Mouse (Mus musculus) hindbrain, embryonic 11.5 days (tissue): Measurements from ENCODE around the gene Neurog3. TPM values are rescaled to one million over a fixed set of nuclear protein-coding genes. Genes with fewer than 3 reads are reported as not detected.

ENCODE experiments used
- ATAC-seq: fragments of 200-750 bp; cut with Nextera tagmentation; 2 replicates; pipeline ENCODE4 v1.8.0; 2017; ENCODE audit warnings: mild to moderate bottlenecking, moderate TSS enrichment, moderate library complexity; ENCODE audit not compliant: low FRiP score
- DNase-seq: peaks from one replicate; pipeline ENCODE4 v3.0.0-alpha.2; 2015; ENCODE audit warnings: low spot score
- H3K27ac ChIP-seq: fragments of 300-500 bp; sonication (generic); 2 replicates; pipeline ENCODE4 v1.5.1; 2014; ENCODE audit warnings: mild to moderate bottlenecking, low read depth, low read length
- H3K27me3 ChIP-seq: fragments of 300-500 bp; sonication (generic); 2 replicates; pipeline ENCODE4 v1.6.1; 2014; ENCODE audit warnings: mild to moderate bottlenecking, low read length, moderate library complexity, mixed read lengths; ENCODE audit not compliant: control insufficient read depth, insufficient read depth
- H3K36me3 ChIP-seq: fragments of 300-500 bp; sonication (generic); 2 replicates; pipeline ENCODE4 v1.6.1; 2014; ENCODE audit warnings: mild to moderate bottlenecking, low read length, moderate library complexity, mixed read lengths; ENCODE audit not compliant: control insufficient read depth, insufficient read depth
- H3K4me1 ChIP-seq: fragments of 300-500 bp; sonication (generic); replicated peaks from 2 replicates; pipeline ENCODE4 v1.6.1; 2014; ENCODE audit warnings: low read length, mixed read lengths; ENCODE audit not compliant: control insufficient read depth, insufficient read depth
- H3K4me2 ChIP-seq: fragments of 300-500 bp; sonication (generic); replicated peaks from 2 replicates; pipeline ENCODE4 v1.6.1; 2014; ENCODE audit warnings: mild to moderate bottlenecking, low read depth, low read length
- H3K4me3 ChIP-seq: fragments of 300-500 bp; sonication (generic); 2 replicates; pipeline ENCODE4 v1.5.1; 2014; ENCODE audit warnings: low read depth, low read length
- H3K9ac ChIP-seq: fragments of 300-500 bp; sonication (generic); 2 replicates; pipeline ENCODE4 v1.6.1; 2014; ENCODE audit warnings: low read depth, low read length
- H3K9me3 ChIP-seq: fragments of 300-500 bp; sonication (generic); 2 replicates; pipeline ENCODE4 v1.6.1; 2016; ENCODE audit warnings: low read length; ENCODE audit not compliant: control insufficient read depth
- WGBS: fragments of 180-500 bp; shearing (Covaris S2); extraction: QIAGEN DNeasy Blood & Tissue Kit; methylation state at CpG from one replicate; pipeline ENCODE4 v1.1.7; 2014; 5-methylcytosine and 5-hydroxymethylcytosine counted together
- polyA plus RNA-seq: library from polyadenylated mRNA; unstranded; fragments of >200 nt; fragmentation: Nextera tagmentation; extraction: Ambion mirVana; gene quantifications from 2 replicates; pipeline ENCODE4 v1.2.1, GENCODE M21; 2014

The Neurog3 gene
- polyA plus RNA-seq, 1 experiment from 2014 or later = 2.1 TPM

DNA sequence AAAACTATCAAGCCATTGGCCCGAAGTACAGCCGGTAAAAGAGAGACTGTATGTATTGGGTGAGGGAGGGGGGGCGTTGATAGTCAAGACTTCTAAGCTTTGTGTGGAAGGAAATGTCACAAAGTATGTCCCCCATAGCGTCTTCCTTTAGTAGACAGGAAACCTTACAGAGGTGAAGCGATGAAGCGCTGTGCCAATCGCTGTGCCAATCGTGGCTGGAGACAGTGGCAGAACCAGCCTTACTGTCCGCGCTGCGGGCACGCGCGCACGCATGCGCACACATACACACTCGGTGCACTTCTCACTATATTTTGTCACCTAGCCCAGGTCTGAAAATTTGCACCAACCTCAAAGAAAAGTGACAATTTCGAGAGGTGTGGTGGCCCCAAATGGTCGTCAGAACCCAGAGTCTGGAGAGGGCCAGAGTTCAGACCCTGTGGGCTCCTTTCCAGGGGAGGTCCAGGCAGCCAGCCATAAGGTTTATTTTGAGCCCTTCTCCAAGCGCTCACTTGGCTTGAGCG lies 5.1 kb upstream of the Neurog3 start:
- H3K4me1 ChIP-seq = no peaks in the 10 kb centered on the region; the same call in 1 of the 2 replicates
- no peak overlapping the region for H3K9ac ChIP-seq
- no peak for DNase-seq
- H3K9me3 ChIP-seq = no peaks in the 10 kb centered on the region
- H3K27me3 ChIP-seq = peaks cover 58% of the 10 kb centered on the region
- no peaks in the 10 kb centered on the region for H3K36me3 ChIP-seq
- no peak for ATAC-seq
- H3K27ac ChIP-seq = no peak overlapping the region
- 37% methylated on average over 21 of the region's 21 CpGs for WGBS
- no peak overlapping the region for H3K4me3 ChIP-seq
- no peak overlapping the region for H3K4me2 ChIP-seq

DNA sequence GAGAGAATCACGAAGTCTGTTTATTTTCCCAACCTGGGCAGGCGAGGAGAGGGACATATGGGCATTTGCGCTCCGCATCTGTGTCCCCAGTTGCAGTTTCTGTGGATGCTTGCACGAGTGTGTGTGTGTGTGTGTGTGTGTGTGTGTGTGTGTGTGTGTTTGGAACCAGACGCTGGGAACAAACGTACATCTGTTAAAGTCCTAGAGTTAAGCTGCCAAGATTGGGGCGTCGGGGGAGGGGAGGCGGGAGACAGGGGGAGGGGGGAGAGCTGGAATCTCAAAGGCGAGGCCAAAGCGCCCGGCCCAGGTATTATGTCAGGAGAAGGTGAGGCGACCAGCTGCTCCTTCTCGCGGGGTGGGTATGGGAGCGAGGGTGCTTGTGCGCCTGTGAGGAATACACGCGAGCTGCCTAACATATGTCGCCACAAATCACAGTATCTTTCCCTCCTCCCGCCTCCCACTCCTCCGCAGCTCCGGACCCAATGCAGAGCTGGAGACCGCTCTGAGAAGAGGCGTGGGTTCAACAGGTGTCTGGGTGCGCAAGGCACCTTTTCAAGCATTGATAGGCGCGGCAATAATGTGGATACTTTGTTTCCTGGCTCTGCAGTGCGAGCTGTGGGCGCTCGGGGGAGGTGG lies 4.5 kb upstream of the Neurog3 start:
- DNase-seq = no peak
- peaks cover 65% of the 10 kb centered on the region for H3K27me3 ChIP-seq
- H3K4me3 ChIP-seq = no peak overlapping the region
- ATAC-seq = no peak
- H3K4me2 ChIP-seq = no peak overlapping the region
- no peak overlapping the region for H3K27ac ChIP-seq
- no peak overlapping the region for H3K9ac ChIP-seq
- H3K36me3 ChIP-seq = no peaks in the 10 kb centered on the region
- under 1% methylated on average over 28 of the region's 32 CpGs for WGBS
- no peaks in the 10 kb centered on the region for H3K9me3 ChIP-seq
- H3K4me1 ChIP-seq = peaks cover 2% of the 10 kb centered on the region

DNA sequence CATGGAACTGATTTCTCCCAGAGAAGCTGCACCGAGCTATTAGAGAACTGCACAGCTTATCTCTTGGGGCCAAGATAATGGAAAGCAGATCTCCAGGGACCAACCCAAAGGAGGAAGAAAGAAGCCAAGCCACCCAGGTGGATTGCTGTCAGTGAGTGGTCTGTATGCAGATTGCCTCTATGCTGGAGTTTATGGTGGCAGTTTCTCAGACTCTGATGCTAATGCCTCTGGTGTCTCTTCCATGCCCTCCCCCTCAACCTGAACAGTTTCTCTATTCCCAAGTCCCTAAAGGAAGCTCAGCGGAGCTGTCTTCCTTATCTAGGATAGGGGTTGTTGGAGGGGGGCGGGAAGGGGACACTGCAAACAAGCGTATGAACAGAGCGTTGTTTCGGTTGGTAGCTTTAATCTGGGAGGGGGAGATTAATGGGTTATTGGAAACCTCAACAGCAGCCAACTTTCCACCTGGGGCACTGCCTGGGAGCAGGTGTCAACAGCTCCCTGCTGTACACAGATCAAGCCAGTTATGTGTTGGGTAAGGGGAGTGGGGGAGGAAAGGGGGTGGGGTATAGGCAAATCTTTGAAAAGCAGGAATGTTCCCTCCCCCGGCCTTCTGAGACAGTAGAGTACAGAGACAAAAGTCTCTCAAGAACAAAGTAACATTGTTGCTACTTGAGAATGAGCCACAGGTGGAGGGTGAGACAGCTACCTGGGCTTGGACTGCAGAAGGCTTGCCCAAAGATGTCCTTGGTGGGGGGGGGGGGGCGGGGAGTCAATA lies 3.0 kb downstream of the Neurog3 start:
- H3K27ac ChIP-seq = no peak overlapping the region
- H3K4me1 ChIP-seq = peaks cover 3% of the 10 kb centered on the region
- H3K4me3 ChIP-seq = no peak overlapping the region
- ATAC-seq (no peak), DNase-seq (no peak)
- H3K9ac ChIP-seq = no peak overlapping the region
- no peak overlapping the region for H3K4me2 ChIP-seq
- no peaks in the 10 kb centered on the region for H3K36me3 ChIP-seq
- no peaks in the 10 kb centered on the region for H3K9me3 ChIP-seq
- H3K27me3 ChIP-seq = peaks cover 75% of the 10 kb centered on the region
- WGBS = 4% methylated on average over 8 of the region's 8 CpGs

DNA sequence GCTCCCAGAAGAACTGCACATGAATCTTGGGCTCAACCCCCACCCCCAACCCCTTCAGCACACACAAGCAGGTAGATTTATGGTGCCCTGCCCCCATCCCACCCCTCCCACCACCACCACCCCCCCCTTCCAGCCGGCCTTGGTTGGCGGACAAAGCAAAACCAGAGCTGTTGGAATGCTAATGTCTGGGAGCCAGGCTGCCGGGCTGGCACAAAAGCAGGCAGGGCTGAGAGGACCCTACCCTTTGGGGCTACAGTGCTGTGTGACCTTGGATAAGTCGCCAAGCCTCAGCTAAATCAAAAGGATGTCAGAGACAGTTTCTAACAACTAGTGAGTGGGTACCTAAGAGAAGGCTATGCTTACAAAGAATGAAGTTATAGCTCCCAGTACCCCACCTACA lies 4.3 kb downstream of the Neurog3 start:
- Histone ChIP-seq H3K9me3 (no peaks in the 10 kb centered on the region), H3K27ac (no peak overlapping the region), H3K4me2 (no peak overlapping the region), H3K4me1 (peaks cover 3% of the 10 kb centered on the region), H3K4me3 (no peak overlapping the region), H3K9ac (no peak overlapping the region), H3K36me3 (no peaks in the 10 kb centered on the region), H3K27me3 (peaks cover 64% of the 10 kb centered on the region)
- ATAC-seq (no peak), DNase-seq (no peak)
- WGBS = 11% methylated on average over 4 of the region's 4 CpGs

DNA sequence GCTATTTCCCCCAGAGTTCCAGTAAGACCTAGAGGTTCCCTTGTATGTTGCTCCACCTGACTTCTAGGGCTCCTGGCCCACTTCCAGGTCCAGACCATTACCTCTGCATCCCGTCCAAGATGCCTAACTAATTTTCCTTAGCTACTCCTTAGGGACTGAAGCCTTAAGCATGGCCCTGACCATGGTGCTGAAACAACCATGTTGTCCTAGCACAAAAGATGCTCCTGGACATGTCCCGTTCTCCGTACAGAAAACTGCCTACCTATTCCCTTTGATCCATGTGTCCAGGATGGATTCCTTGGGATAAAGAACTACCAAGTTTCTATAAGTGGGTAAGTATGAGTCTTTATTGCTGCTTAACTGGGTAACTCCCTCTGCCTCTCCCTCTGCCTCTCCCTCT lies 5.2 kb downstream of the Neurog3 start:
- Histone ChIP-seq H3K27me3 (peaks cover 55% of the 10 kb centered on the region), H3K9ac (no peak overlapping the region), H3K4me3 (no peak overlapping the region), H3K27ac (no peak overlapping the region), H3K4me1 (peaks cover 3% of the 10 kb centered on the region), H3K36me3 (no peaks in the 10 kb centered on the region), H3K9me3 (no peaks in the 10 kb centered on the region), H3K4me2 (no peak overlapping the region)
- ATAC-seq = no peak
- peak; percentile 50 for DNase-seq
- 20% methylated on average over 3 of the region's 3 CpGs for WGBS

DNA sequence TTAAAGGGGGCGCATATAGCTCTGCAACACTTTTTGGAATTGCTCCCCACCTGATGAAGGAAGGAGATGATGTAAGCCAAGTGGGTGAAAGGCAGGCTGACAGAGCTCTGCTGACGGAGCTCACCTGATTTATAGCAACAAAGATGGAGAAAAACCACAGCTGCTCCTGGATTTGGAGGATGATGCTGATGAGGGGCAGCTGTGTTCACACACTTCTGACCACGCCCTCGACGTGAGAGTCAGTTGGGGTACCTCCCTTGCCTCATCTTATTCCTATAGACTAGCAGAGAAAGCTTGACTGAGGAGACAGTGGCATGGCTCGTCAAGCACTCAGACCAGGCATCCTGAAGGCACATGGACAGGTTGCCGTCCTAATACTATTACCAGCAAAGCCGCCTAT lies 10.9 kb downstream of the Neurog3 start, which contains the start of gene Fam241b:
Gene Fam241b (minus strand): TSS at position 101 of the 400 bp plus-strand sequence.
- no peak within 1 kb of the TSS for H3K9ac ChIP-seq
- H3K9me3 ChIP-seq = no peaks in the 10 kb centered on the region
- H3K36me3 ChIP-seq = no peaks in the 10 kb centered on the region
- ATAC-seq (no peak), DNase-seq (no peak)
- H3K27ac ChIP-seq = no peak within 1 kb of the TSS
- H3K4me2 ChIP-seq = no peak within 1 kb of the TSS
- H3K27me3 ChIP-seq = peaks cover 20% of the 10 kb centered on the region
- WGBS = 71% methylated on average over 8 of the region's 8 CpGs
- H3K4me3 ChIP-seq = no peak within 1 kb of the TSS
- H3K4me1 ChIP-seq = no peaks in the 10 kb centered on the region

DNA sequence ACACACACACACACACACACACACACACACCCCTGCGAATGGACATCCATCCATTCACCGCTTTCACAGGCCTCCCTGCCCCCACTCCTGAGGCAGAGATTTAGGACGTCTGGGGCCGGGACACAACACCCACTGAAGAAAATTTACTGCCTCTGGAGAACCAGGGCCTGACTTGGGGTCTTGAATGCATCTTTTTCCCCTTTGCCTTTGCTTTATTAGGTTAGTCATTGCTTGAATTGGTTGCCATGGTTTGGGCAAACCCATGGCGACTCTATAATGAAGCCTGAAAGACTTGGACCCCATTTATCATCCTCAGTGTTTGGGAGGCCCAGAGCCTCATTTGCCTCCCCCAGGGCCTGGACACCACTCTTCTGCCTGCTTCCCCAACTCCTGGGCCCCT lies 13.1 kb downstream of the Neurog3 start:
- DNase-seq (peak; percentile 46), ATAC-seq (peak; percentile 59; the same call in 1 of the 2 replicates)
- Histone ChIP-seq H3K27me3 (peaks cover 29% of the 10 kb centered on the region), H3K4me3 (no peak overlapping the region), H3K9me3 (no peaks in the 10 kb centered on the region), H3K27ac (no peak overlapping the region), H3K4me2 (no peak overlapping the region), H3K4me1 (no peaks in the 10 kb centered on the region), H3K36me3 (no peaks in the 10 kb centered on the region), H3K9ac (no peak overlapping the region)
- 36% methylated on average over 5 of the region's 5 CpGs for WGBS

DNA sequence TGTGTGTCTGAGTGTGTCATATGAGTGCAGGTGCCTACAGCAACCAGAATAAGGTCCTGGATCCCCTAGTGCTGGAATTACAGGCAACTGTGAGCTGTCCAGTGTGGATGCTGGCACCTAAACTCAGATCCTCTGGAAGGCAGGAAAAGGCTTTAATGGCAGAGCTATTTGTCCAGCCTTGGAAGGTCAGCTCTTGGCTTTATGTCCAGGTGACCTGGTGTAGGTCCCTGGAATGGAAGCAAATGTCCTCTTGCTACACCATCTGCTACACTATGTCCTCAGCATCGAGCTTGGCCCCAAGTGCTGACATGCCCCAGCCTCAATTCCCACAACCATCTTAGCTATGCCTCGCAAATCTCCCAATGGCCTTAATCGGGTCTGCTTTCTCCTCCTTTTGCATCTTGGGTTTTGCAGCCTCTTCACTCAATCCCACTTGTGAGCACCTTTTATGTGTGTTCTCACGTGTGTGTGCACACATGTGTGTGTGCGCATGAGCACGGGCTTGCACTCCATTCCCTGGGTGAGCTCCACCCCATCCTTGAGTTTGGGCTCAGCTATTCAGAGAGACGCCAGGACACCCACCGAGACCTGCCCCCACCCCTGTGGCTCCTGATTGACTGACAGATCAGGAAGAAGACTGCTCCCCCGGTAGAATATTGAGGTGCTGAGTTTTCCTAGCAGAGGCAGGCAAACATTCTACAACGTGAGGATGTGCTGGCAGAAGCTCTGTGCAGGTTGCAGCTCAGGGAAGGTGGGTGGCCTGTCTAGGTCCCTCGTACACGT lies 14.8 kb downstream of the Neurog3 start:
- Histone ChIP-seq H3K36me3 (no peaks in the 10 kb centered on the region), H3K27ac (no peak overlapping the region), H3K4me1 (no peaks in the 10 kb centered on the region), H3K9me3 (no peaks in the 10 kb centered on the region), H3K27me3 (peaks cover 28% of the 10 kb centered on the region), H3K9ac (no peak overlapping the region), H3K4me2 (no peak overlapping the region), H3K4me3 (no peak overlapping the region)
- DNase-seq = no peak
- no peak for ATAC-seq
- 48% methylated on average over 12 of the region's 12 CpGs for WGBS
